Mouse (Mus musculus) cerebellum, adult 9-10 months (tissue): Measurements from ENCODE around the gene Ubiad1.

Experiments used
- DNase-seq: peaks from one replicate; pipeline ENCODE4 v3.0.0; 2022

The Ubiad1 gene

GRCm38 (mm10) chr4:148444250-148444967 is at the start of gene Ubiad1:
Gene Ubiad1, minus strand, starts transcription at chr4:148444771.
- peak; percentile 79 for DNase-seq

GRCm38 (mm10) chr4:148491448-148491847 is 46.9 kb upstream of the Ubiad1 start:
- peak; percentile 73 for DNase-seq

GRCm38 (mm10) chr4:148490502-148490901 is 45.9 kb upstream of the Ubiad1 start:
- DNase-seq = no peak

DNA sequence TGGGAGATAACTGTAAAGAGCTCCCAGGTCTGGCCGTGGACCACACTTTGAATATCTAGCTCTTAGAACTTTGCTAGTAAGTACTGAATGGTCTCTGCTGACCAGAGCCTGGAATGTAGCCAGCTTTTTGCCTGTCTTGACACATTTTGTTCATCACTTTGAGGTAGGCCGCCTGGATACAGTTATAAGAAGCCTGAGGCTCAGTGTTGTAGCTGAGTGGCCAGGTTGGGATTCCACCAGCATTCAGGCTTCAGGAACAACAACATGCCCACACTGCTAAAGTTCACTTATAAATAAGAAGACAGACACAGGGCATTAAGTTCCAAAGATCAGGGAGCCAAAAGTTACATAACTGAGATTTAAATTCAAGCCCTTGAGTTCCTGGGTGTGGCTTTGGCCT is 43.3 kb upstream of the Ubiad1 start:
- DNase-seq = no peak

- no peak for DNase-seq
Measured at GRCm38 (mm10) chr4:148484511-148484910, 39.9 kb upstream of the Ubiad1 start.

DNA sequence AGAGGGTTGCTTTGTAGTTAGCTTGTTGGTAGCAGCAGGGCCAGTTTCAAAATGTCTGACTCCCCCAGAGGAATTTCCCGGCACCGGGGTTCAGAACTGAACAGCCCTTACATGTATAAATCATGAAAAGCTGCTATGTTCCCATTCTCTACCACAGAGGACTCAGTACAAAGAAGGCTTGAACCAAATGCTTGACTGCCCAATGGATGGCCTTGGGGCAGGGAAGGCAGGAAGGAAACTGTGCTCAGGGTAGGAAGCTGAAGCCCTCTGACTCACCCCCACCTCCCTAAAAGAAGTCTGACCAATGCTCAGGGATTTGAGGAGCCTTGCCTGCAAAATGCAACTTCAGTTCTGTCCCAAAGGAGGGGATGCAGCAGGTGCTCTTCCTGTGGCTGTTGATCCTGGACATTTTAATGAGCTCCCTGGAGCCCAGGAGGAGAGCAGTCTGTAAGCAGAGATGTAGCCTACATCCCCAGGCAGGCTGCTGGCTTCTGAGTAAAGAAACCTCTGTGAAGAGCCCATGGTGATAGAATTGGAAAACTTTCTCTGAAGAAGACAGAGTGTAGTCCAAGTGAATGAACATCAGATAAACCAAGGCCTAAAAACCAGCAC is 37.1 kb upstream of the Ubiad1 start:
- no peak for DNase-seq

DNA sequence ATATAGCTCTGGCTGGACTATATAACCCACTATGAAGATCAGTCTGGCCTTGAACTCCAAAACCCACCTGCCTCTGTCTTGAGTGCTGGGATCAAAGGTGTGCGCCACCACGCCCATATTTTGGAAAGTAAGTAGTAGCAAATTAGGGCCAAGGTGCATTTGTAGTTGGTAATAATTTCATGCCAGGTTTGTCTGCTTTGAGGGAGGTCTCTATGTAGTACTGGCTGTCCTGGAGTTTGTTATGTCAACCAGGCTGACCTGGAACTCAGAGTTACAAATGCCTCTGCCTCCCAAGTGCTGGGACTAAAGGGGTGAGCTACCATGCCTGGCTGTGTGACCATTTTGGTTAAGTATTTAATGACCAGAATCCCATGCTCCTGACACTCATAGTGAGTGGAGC is 35.7 kb upstream of the Ubiad1 start:
- no peak for DNase-seq

DNA sequence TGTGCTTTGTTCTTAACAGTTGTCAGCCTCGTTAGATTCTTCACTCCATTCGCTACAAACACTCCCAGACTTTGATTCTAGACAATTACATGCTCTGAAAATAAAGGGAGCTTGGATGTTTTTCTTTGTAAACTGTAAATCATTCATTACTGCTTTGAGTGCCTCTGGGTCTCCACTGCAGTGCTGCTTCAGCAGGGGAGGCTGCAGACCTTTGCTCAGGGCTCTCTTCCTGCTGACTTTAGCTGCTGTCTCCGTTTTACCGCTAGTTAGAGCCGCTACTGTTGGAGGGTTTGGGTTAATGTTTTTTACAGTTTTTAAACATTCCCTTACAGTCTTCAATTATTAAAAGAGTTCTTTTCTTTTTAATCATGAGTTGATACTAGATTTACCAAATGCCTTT is 28.9 kb upstream of the Ubiad1 start:
- no peak for DNase-seq

DNA sequence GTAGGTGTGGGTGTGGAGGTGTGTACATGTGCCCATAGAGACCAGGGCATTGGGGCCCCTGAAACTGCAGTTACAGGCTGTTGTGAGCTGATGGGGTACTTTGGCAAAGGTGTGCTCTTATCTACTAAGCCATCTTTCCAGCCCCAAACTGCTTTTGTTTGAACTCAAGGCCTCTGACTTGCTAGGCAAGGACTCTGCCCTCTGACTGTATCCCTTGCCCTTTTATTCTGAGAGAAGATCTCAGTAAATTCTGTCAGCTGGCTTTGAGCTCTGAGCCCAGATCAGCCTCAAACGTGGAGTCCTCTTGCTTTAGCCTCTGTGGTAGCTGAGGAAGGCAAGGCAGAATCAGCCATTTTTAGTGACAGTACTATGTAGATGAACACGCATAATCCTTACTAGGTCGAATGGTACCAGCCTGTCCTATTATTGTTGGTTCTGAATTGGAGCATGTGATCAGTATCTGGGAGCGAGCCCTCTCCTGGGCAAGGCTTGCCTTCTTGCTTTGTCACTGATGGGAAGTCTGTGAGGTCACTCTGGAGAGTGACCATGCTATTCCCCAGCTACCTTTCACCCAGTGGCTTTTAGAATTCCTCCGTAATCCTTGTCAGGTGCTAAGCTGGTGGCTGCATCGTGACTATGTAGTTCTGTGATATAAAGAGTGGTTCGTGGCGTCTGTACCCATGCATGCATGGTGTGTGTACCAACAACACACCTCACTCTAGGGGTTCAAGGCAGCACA is 28.0 kb upstream of the Ubiad1 start:
- no peak for DNase-seq

DNA sequence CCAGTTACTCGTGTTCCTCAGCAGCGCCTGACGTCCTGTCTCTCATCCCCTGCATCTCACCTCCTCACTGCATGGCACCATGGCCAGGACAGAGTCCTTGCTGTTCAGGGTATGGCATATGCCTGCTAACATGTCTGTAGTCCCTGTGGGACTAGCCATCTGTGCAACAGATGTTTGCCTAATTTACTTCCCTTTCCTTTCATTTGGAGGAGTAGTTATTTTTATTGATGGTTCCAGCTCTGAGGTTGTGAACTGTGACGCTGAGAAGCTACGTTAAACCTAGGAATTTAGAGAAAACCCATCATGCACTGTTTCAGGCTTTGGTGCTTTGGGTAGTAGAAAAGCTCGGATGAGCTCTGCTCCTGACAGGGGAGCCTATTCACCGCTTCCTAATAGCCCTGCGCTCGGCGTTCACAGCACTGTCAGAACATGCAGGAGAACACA is 26.8 kb upstream of the Ubiad1 start:
- DNase-seq = no peak

DNA sequence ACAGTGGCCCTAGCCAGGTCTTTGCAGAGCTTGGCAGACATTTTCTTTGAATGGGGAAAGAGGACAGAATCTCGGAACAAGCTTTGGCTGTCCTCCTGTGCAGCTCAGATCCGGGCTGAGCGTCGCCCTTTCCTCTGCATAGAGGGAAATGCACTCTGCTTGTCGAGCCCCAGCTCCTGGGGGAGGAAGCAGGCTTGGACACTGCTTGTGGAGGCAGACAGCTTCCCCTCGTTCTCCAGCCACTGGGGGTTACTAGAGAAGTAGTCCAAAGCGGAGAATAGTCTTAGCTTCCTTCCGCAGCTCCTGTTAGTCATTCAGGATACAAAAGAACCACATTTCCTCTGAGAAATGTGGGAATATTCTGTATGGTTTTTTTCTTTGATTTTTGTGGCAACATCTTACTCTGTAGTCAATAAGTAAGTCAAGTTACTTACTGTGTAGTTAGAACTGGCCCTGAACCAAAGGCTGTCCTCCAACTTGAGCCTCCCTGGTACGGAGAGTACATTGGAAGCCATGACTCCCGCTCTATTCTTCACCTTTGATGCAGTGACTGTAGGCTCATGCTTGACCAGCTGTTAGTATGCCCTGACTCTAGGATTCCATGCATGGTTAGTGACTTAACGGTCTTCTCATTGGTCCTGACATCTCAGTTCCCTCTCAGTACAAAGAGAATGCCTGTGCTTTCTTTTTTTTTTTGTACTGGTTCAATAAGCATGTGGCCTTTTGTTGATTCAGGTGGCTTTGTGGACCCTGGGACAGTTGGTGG is 25.1 kb upstream of the Ubiad1 start:
- no peak for DNase-seq

DNA sequence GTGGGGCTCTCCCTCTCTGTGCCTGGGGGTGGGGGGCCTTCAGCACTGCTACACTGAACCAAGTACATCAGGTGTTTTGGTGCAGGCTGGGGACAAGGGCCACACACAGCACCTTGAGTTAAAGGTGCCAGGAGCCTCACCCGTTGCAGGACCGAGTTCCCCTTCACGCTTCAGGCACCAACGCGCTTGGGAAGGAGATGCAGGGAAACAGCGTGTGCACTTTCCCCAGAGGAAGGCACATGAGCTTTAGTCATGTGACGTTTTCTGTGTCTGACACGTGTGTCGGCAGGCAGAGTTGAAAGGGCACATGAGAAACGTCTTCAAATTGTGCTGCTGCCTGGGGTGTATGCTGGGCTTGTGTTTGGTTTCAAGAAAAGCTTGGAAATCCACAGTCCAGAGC is 23.8 kb upstream of the Ubiad1 start:
- no peak for DNase-seq

GRCm38 (mm10) chr4:148466511-148467079 is 22.0 kb upstream of the Ubiad1 start:
- no peak for DNase-seq

DNA sequence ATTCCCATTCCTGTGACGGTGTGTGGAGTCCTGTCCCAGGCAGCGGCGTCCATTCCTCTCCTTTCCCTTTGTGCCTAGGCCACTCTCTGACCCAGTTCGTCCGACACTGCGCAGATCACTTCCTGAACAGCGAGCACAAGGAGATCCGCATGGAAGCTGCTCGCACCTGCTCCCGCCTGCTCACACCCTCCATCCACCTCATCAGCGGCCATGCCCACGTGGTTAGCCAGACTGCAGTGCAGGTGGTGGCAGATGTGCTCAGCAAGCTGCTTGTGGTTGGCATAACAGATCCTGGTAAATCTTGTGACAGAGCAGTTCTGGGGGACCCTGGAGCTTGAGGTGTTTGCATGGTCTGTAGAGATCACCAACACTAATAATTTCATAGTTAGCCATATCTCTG is 20.3 kb upstream of the Ubiad1 start:
- no peak for DNase-seq

- DNase-seq = no peak
Measured at GRCm38 (mm10) chr4:148464301-148464700, 19.7 kb upstream of the Ubiad1 start.

- DNase-seq = peak; percentile 72
Measured at GRCm38 (mm10) chr4:148463208-148463960, 18.8 kb upstream of the Ubiad1 start.

GRCm38 (mm10) chr4:148462717-148463116 is 18.1 kb upstream of the Ubiad1 start:
- DNase-seq = no peak

- no peak for DNase-seq
Measured at GRCm38 (mm10) chr4:148461772-148462171, 17.2 kb upstream of the Ubiad1 start.

DNA sequence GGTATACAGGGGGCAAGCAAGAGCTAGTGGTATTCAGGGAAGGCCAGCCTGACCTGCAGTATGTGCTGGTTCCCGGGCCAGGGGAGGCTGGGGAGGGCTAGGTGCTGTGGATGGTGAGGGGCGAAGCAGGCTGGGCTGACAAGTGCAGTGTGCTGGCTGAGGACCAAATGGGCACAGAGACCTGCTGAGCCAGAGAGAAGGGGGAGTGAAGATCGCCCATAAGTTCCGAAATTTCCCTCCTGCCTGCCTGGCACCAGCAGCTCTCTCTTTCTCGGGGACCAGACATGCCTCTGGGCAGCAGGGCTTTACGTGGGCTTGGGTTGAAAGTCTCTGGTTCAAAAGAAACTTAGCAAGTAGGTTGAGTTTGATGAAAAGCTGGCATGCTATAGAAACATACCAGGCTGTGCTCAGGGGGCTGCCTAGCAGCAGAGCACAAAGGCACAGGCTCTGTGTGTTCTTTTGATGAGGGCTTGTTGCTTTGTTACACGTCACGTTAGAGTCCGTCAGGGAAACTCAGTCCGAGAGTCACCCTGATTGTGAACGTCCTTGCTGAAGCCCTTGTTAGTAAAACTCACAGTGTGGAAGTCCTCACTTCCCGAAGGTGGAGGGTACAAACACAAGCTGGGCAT is 16.2 kb upstream of the Ubiad1 start:
- DNase-seq = no peak

GRCm38 (mm10) chr4:148455477-148456025 is 11.0 kb upstream of the Ubiad1 start:
- no peak for DNase-seq

DNA sequence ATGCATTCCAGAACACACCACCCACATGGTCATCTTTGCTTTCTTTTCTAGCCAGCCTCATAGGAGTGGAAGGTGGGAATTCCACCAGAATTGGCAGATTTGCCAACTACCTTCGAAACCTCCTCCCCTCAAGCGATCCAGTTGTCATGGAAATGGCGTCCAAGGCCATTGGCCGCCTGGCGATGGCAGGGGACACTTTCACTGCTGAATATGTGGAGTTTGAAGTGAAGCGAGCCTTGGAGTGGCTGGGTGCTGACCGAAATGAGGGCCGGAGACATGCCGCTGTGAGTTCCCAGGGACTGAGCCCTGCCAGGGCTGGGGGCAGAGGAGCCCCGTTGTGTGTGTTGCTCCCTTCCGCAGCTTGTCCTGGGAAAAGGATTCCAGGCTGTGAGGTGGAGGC is 9.1 kb upstream of the Ubiad1 start:
- DNase-seq = no peak
